Mouse (Mus musculus) liver, embryonic 13.5 days (tissue): Measurements from ENCODE around the gene Ncor2. TPM values are rescaled to one million over a fixed set of nuclear protein-coding genes. Genes with fewer than 3 reads are reported as not detected.

ENCODE experiments used
- ATAC-seq: fragments of 200-750 bp; cut with Nextera tagmentation; 2 replicates; pipeline ENCODE4 v1.8.0; 2017; ENCODE audit warnings: low read depth, mild to moderate bottlenecking, moderate number of reproducible peaks, moderate library complexity
- DNase-seq: peaks from one replicate; pipeline ENCODE4 v3.0.0; 2022
- H3K27ac ChIP-seq: fragments of 300-500 bp; sonication (generic); 2 replicates; pipeline ENCODE4 v1.5.1; 2015; ENCODE audit warnings: moderate library complexity, mild to moderate bottlenecking, inconsistent platforms
- H3K27me3 ChIP-seq: fragments of 300-500 bp; sonication (generic); 2 replicates; pipeline ENCODE4 v1.6.1; 2015; ENCODE audit warnings: mild to moderate bottlenecking, inconsistent platforms
- H3K36me3 ChIP-seq: fragments of 300-500 bp; sonication (generic); 2 replicates; pipeline ENCODE4 v1.6.1; 2015; ENCODE audit warnings: mild to moderate bottlenecking, inconsistent platforms
- H3K4me1 ChIP-seq: fragments of 300-500 bp; sonication (generic); replicated peaks from 2 replicates; pipeline ENCODE4 v1.6.1; 2015; ENCODE audit warnings: inconsistent platforms
- H3K4me2 ChIP-seq: fragments of 300-500 bp; sonication (generic); 2 replicates; pipeline ENCODE4 v1.6.1; 2015; ENCODE audit warnings: inconsistent platforms, mild to moderate bottlenecking, moderate library complexity
- H3K4me3 ChIP-seq: fragments of 300-500 bp; sonication (generic); replicated peaks from 2 replicates; pipeline ENCODE4 v1.5.1; 2015; ENCODE audit warnings: mild to moderate bottlenecking, inconsistent platforms
- H3K9ac ChIP-seq: fragments of 300-500 bp; sonication (generic); 2 replicates; pipeline ENCODE4 v1.6.1; 2015; ENCODE audit warnings: mild to moderate bottlenecking, inconsistent platforms
- H3K9me3 ChIP-seq: fragments of 300-500 bp; sonication (generic); replicated peaks from 2 replicates; pipeline ENCODE4 v1.6.1; 2016; ENCODE audit warnings: inconsistent platforms
- WGBS: fragments of 180-500 bp; shearing (Covaris S2); methylation state at CpG from one replicate; pipeline ENCODE4 v1.1.7; 2015; ENCODE audit not compliant: insufficient replicate concordance; 5-methylcytosine and 5-hydroxymethylcytosine counted together
- polyA plus RNA-seq: library from polyadenylated mRNA; unstranded; fragments of >200 nt; fragmentation: Nextera tagmentation; extraction: Ambion mirVana; gene quantifications from 2 replicates; pipeline ENCODE4 v1.2.1, GENCODE M21; 2015

Gene Ncor2
- polyA plus RNA-seq, 1 experiment from 2014 or later, result 4.5 TPM

- H3K4me3 ChIP-seq, result no peak overlapping the region
- H3K27me3 ChIP-seq, result no peaks in the 10 kb centered on the region
- DNase-seq, result no peak
- no peaks in the 10 kb centered on the region for H3K9me3 ChIP-seq
- H3K4me1 ChIP-seq, result peaks cover 9% of the 10 kb centered on the region; the same call in 1 of the 2 replicates
- no peak overlapping the region for H3K27ac ChIP-seq
- H3K9ac ChIP-seq, result no peak overlapping the region
- 76% methylated on average over 21 of the region's 21 CpGs for WGBS
- H3K36me3 ChIP-seq, result peaks cover 79% of the 10 kb centered on the region
- ATAC-seq, result peak; percentile 30; the same call in 1 of the 2 replicates
- no peak overlapping the region for H3K4me2 ChIP-seq
Measured at GRCm38 (mm10) chr5:125081318-125082101, 97.5 kb downstream of the Ncor2 start.

- no peak overlapping the region for H3K4me3 ChIP-seq
- no peaks in the 10 kb centered on the region for H3K27me3 ChIP-seq
- H3K27ac ChIP-seq, result no peak overlapping the region
- 78% methylated on average over 10 of the region's 10 CpGs for WGBS
- peaks cover 13% of the 10 kb centered on the region for H3K4me1 ChIP-seq
- no peak overlapping the region for H3K4me2 ChIP-seq
- no peak overlapping the region for H3K9ac ChIP-seq
- DNase-seq (no peak), ATAC-seq (no peak)
- no peaks in the 10 kb centered on the region for H3K9me3 ChIP-seq
- peaks cover 72% of the 10 kb centered on the region for H3K36me3 ChIP-seq
Measured at GRCm38 (mm10) chr5:125080787-125081317, 98.2 kb downstream of the Ncor2 start.

- DNase-seq, result no peak
- ATAC-seq, result no peak
- H3K4me2 ChIP-seq, result no peak overlapping the region
- no peak overlapping the region for H3K9ac ChIP-seq
- H3K4me3 ChIP-seq, result no peak overlapping the region
- H3K4me1 ChIP-seq, result peaks cover 13% of the 10 kb centered on the region
- WGBS, result 78% methylated on average over 4 of the region's 4 CpGs
- no peaks in the 10 kb centered on the region for H3K27me3 ChIP-seq
- no peaks in the 10 kb centered on the region for H3K9me3 ChIP-seq
- peaks cover 67% of the 10 kb centered on the region for H3K36me3 ChIP-seq
- H3K27ac ChIP-seq, result no peak overlapping the region
Measured at GRCm38 (mm10) chr5:125080352-125080751, 98.7 kb downstream of the Ncor2 start.

- Histone ChIP-seq H3K9ac (no peak overlapping the region), H3K27ac (no peak overlapping the region), H3K4me2 (no peak overlapping the region), H3K9me3 (no peaks in the 10 kb centered on the region), H3K4me3 (no peak overlapping the region), H3K36me3 (peaks cover 47% of the 10 kb centered on the region), H3K27me3 (no peaks in the 10 kb centered on the region), H3K4me1 (peaks cover 23% of the 10 kb centered on the region)
- DNase-seq, result no peak
- WGBS, result 63% methylated on average over 5 of the region's 5 CpGs
- no peak for ATAC-seq
Measured at GRCm38 (mm10) chr5:125078220-125078619, 100.8 kb downstream of the Ncor2 start.

- no peak overlapping the region for H3K4me3 ChIP-seq
- ATAC-seq, result no peak
- H3K27ac ChIP-seq, result no peak overlapping the region
- no peak for DNase-seq
- WGBS, result 39% methylated on average over 9 of the region's 9 CpGs
- peaks cover 34% of the 10 kb centered on the region for H3K36me3 ChIP-seq
- no peaks in the 10 kb centered on the region for H3K27me3 ChIP-seq
- H3K9me3 ChIP-seq, result no peaks in the 10 kb centered on the region
- H3K4me2 ChIP-seq, result no peak overlapping the region
- no peak overlapping the region for H3K9ac ChIP-seq
- peaks cover 34% of the 10 kb centered on the region for H3K4me1 ChIP-seq
Measured at GRCm38 (mm10) chr5:125076183-125076582, 102.8 kb downstream of the Ncor2 start.

- Histone ChIP-seq H3K4me2 (no peak overlapping the region), H3K4me3 (no peak overlapping the region), H3K27me3 (no peaks in the 10 kb centered on the region), H3K27ac (no peak overlapping the region), H3K9ac (no peak overlapping the region), H3K9me3 (no peaks in the 10 kb centered on the region), H3K4me1 (peaks cover 36% of the 10 kb centered on the region), H3K36me3 (peaks cover 21% of the 10 kb centered on the region)
- ATAC-seq (no peak), DNase-seq (no peak)
- WGBS, result 50% methylated on average over 10 of the region's 10 CpGs
Measured at GRCm38 (mm10) chr5:125074571-125075171, 104.3 kb downstream of the Ncor2 start.

GRCm38 (mm10) chr5:125073896-125074295 is 105.1 kb downstream of the Ncor2 start:
- H3K4me3 ChIP-seq, result no peak overlapping the region
- H3K27me3 ChIP-seq, result no peaks in the 10 kb centered on the region
- H3K36me3 ChIP-seq, result peaks cover 15% of the 10 kb centered on the region
- no peak for DNase-seq
- 83% methylated on average over 8 of the region's 8 CpGs for WGBS
- H3K27ac ChIP-seq, result no peak overlapping the region
- H3K4me2 ChIP-seq, result no peak overlapping the region
- ATAC-seq, result no peak
- H3K9ac ChIP-seq, result no peak overlapping the region
- H3K4me1 ChIP-seq, result peaks cover 36% of the 10 kb centered on the region
- no peaks in the 10 kb centered on the region for H3K9me3 ChIP-seq

GRCm38 (mm10) chr5:125073335-125073734 is 105.7 kb downstream of the Ncor2 start:
- Histone ChIP-seq H3K27ac (no peak overlapping the region), H3K4me3 (no peak overlapping the region), H3K9me3 (no peaks in the 10 kb centered on the region), H3K36me3 (peaks cover 10% of the 10 kb centered on the region), H3K9ac (no peak overlapping the region), H3K27me3 (no peaks in the 10 kb centered on the region), H3K4me1 (peaks cover 36% of the 10 kb centered on the region), H3K4me2 (no peak overlapping the region)
- no peak for ATAC-seq
- no peak for DNase-seq
- 80% methylated on average over 4 of the region's 4 CpGs for WGBS

- Histone ChIP-seq H3K27me3 (no peaks in the 10 kb centered on the region), H3K4me3 (no peak overlapping the region), H3K36me3 (peaks cover 6% of the 10 kb centered on the region), H3K27ac (0 out of 2 replicates have a peak overlapping the region, but pooled peaks have one; percentile 10), H3K4me1 (peaks cover 36% of the 10 kb centered on the region), H3K9ac (no peak overlapping the region), H3K4me2 (no peak overlapping the region), H3K9me3 (no peaks in the 10 kb centered on the region)
- WGBS, result 59% methylated on average over 7 of the region's 7 CpGs
- ATAC-seq (no peak), DNase-seq (no peak)
Measured at GRCm38 (mm10) chr5:125072425-125072824, 106.6 kb downstream of the Ncor2 start.

- H3K4me1 ChIP-seq, result peaks cover 36% of the 10 kb centered on the region
- H3K27me3 ChIP-seq, result no peaks in the 10 kb centered on the region
- H3K4me2 ChIP-seq, result no peak overlapping the region
- H3K4me3 ChIP-seq, result no peak overlapping the region
- no peak for DNase-seq
- no peaks in the 10 kb centered on the region for H3K9me3 ChIP-seq
- H3K36me3 ChIP-seq, result peaks cover 6% of the 10 kb centered on the region
- H3K27ac ChIP-seq, result 0 out of 2 replicates have a peak overlapping the region, but pooled peaks have one; percentile 10
- no peak overlapping the region for H3K9ac ChIP-seq
- no peak for ATAC-seq
- WGBS, result 66% methylated on average over 4 of the region's 4 CpGs
Measured at GRCm38 (mm10) chr5:125071919-125072318, 107.1 kb downstream of the Ncor2 start.

GRCm38 (mm10) chr5:125070399-125070798 is 108.6 kb downstream of the Ncor2 start:
- WGBS, result 60% methylated on average over 2 of the region's 2 CpGs
- Histone ChIP-seq H3K4me3 (no peak overlapping the region), H3K36me3 (peaks cover 19% of the 10 kb centered on the region), H3K27ac (no peak overlapping the region), H3K4me1 (peaks cover 30% of the 10 kb centered on the region), H3K9me3 (no peaks in the 10 kb centered on the region), H3K27me3 (no peaks in the 10 kb centered on the region), H3K4me2 (no peak overlapping the region), H3K9ac (no peak overlapping the region)
- ATAC-seq (no peak), DNase-seq (no peak)
